Comparison of ENCODE assay signal across 26 mouse cellular contexts in genomic region chr5:150654548-150654947, GRCm38 (mm10). TPM values are rescaled to one million over a fixed set of nuclear protein-coding genes. Genes with fewer than 3 reads are reported as not detected.
DNase-seq lines count a peak whose midpoint lies in the region; ATAC-seq and TF ChIP-seq lines count a peak whose summit lies in the region.
"Had no signal": no experiment of that assay in that cellular context is flagged by ENCODE, and none has a peak within 500 bp of the region (broad histone marks: within the 10 kb centered on the region; RNA-seq: fewer than 3 reads in every experiment).

No protein-coding gene starts in this region.

- H3K4me2 ChIP-seq in lung, embryonic 16.5 days (ENCODE audit: low read depth, low read length): no peak overlapping the region
- H3K4me2 ChIP-seq: embryonic facial prominence, embryonic 13.5 days; embryonic facial prominence, embryonic 15.5 days; forebrain, embryonic 12.5 days had no signal

- H3K4me3 ChIP-seq in lung, embryonic 16.5 days (ENCODE audit: low read length): no peak overlapping the region
- H3K4me3 ChIP-seq: embryonic facial prominence, embryonic 13.5 days; embryonic facial prominence, embryonic 15.5 days; erythroblast, embryonic 14.5 days; forebrain, embryonic 10.5 days; forebrain, embryonic 12.5 days had no signal

- peak; percentile 11 for TF ChIP-seq CTCF in Patski (IDR thresholded peaks at IDR 0.05)

- H3K4me1 ChIP-seq in lung, embryonic 16.5 days (replicated peaks; ENCODE audit: control insufficient read depth, insufficient read depth, low read length): peaks cover 3% of the 10 kb centered on the region
- H3K4me1 ChIP-seq: embryonic facial prominence, embryonic 15.5 days had no signal

- in situ Hi-C loops in Patski (cut with MboI; ENCODE audit: low pct_unique_long_range_greater_than_20kb): loop anchor here (25.0 kb wide), 1 partner anchor 492 kb away; no protein-coding TSS in a partner anchor

- H3K27ac ChIP-seq in lung, embryonic 16.5 days (ENCODE audit: low read length): no peak overlapping the region
- H3K27ac ChIP-seq: embryonic facial prominence, embryonic 13.5 days; embryonic facial prominence, embryonic 15.5 days; forebrain, embryonic 10.5 days; forebrain, embryonic 12.5 days had no signal

- CTCF ChIA-PET in Patski (lab: Charles Lee): no interaction called here

- H3K36me3 ChIP-seq in lung, embryonic 16.5 days (ENCODE audit: control insufficient read depth, insufficient read depth, low read length): peaks cover 3% of the 10 kb centered on the region; the same call in 1 of the 2 replicates

- H3K9ac ChIP-seq in lung, embryonic 16.5 days (ENCODE audit: low read length): no peak overlapping the region
- H3K9ac ChIP-seq: embryonic facial prominence, embryonic 13.5 days; embryonic facial prominence, embryonic 15.5 days; forebrain, embryonic 12.5 days had no signal

- peak; percentile 70 for ATAC-seq in lung, embryonic 16.5 days (ENCODE audit: low read depth)
- ATAC-seq in Patski: no peak
- ATAC-seq: CD4-positive, CD25-positive, alpha-beta regulatory T cell, adult 4 months; forebrain, embryonic 14.5 days; forebrain, embryonic 16.5 days had no signal

- DNase-seq in heart, adult 11 months: peak; percentile 72
- no peak for DNase-seq in heart, adult 18-20 months
- DNase-seq in lung, postnatal 36 days: no peak
- no peak for DNase-seq in Patski (ENCODE audit: low read depth, low spot score)
- DNase-seq: adrenal gland, adult 2 months; adrenal gland, postnatal 10 days; adrenal gland, postnatal 25 days; B cell, adult 2 months; cerebellum, adult 11 months; cerebellum, adult 18-20 months; cerebellum, adult 8-10 months; cerebellum, adult 9-11 months; cerebellum, postnatal 14 days; cerebellum, postnatal 36 days; embryo, embryonic 11 days had no signal

- H3K27me3 ChIP-seq in lung, embryonic 16.5 days (ENCODE audit: control insufficient read depth, insufficient read depth, low read depth, low read length): no peaks in the 10 kb centered on the region
- no peaks in the 10 kb centered on the region for H3K27me3 ChIP-seq in Patski
- H3K27me3 ChIP-seq: CH12.LX; embryonic facial prominence, embryonic 13.5 days; embryonic facial prominence, embryonic 15.5 days; forebrain, embryonic 12.5 days had no signal

- no peaks in the 10 kb centered on the region for H3K9me3 ChIP-seq in lung, embryonic 16.5 days (ENCODE audit: control insufficient read depth, low read length)
- H3K9me3 ChIP-seq: embryonic facial prominence, embryonic 13.5 days; embryonic facial prominence, embryonic 15.5 days; forebrain, embryonic 10.5 days; forebrain, embryonic 12.5 days; G1E had no signal

- POLR2A ChIA-PET in Patski (lab: Charles Lee): no interaction called here

RNA-seq across cellular contexts. Expression of gene N4bp2l2, which starts 11.4 kb away (rescaled TPM):
- total RNA-seq in heart, adult 18-20 months (2021): 10 to 100 TPM; 41.1 to 41.3 TPM
- polyA plus RNA-seq in lung, embryonic 16.5 days (2015; fragmentation: Nextera tagmentation; extraction: Ambion mirVana): 36.0 and 42.0 TPM in 2 replicates
- polyA plus RNA-seq in Patski (2021): 70.0 TPM

RNA-seq across cellular contexts. Expression of gene Pds5b, which starts 19.0 kb away (rescaled TPM):
- total RNA-seq in heart, adult 18-20 months (2021): 10 to 100 TPM; 17.6 to 18.3 TPM
- polyA plus RNA-seq in lung, embryonic 16.5 days (2015; fragmentation: Nextera tagmentation; extraction: Ambion mirVana): 32.0 and 32.1 TPM in 2 replicates
- 35.1 TPM for polyA plus RNA-seq in Patski (2021)

RNA-seq across cellular contexts. Expression of gene N4bp2l1, which starts 57.6 kb away (rescaled TPM):
- 1 to 10 TPM; 1.6 to 6.0 TPM for total RNA-seq in heart, adult 18-20 months (2021)
- polyA plus RNA-seq in lung, embryonic 16.5 days (2015; fragmentation: Nextera tagmentation; extraction: Ambion mirVana): 5.7 and 7.2 TPM in 2 replicates
- polyA plus RNA-seq in Patski (2021): 12.3 TPM
